Mouse (Mus musculus): ENCODE measurements around the gene Pgpep1. TPM values are rescaled to one million over a fixed set of nuclear protein-coding genes. Genes with fewer than 3 reads are reported as not detected.

Gene Pgpep1
- polyA plus RNA-seq, 1 experiment from 2014 or later: 70.4 TPM

DNA sequence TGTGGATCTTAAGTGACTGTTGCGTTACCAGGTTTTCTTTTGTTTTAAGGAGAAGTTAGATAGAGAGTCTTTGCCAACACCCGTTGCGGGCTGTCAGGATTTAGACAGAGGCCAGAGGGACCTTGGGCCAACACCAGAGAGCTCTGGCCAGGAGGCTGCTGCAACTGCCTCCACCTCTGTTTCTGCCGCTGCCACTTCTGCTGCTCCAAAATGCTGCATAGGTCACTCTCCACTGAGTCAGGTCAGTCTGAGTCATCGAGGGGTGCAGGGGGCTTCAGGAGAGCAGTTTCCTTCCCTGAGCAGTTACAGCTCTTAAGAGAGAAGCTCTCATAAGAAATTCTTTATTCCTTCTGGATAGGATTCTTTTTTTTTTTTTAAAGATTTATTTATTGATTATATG lies 33.1 kb downstream of the Pgpep1 start:
- no peak overlapping the region for H3K4me2 ChIP-seq
- no peaks in the 10 kb centered on the region for H3K36me3 ChIP-seq (replicated peaks)
- peaks cover 23% of the 10 kb centered on the region for H3K4me1 ChIP-seq
- 87% methylated on average over 5 of the region's 5 CpGs for WGBS
- H3K4me3 ChIP-seq (replicated peaks): no peak overlapping the region
- no peak overlapping the region for H3K9ac ChIP-seq
- no peak for ATAC-seq (ENCODE audit: low FRiP score)
- no peak overlapping the region for H3K27ac ChIP-seq
- H3K9me3 ChIP-seq: no peaks in the 10 kb centered on the region
- H3K27me3 ChIP-seq: peaks cover 28% of the 10 kb centered on the region

DNA sequence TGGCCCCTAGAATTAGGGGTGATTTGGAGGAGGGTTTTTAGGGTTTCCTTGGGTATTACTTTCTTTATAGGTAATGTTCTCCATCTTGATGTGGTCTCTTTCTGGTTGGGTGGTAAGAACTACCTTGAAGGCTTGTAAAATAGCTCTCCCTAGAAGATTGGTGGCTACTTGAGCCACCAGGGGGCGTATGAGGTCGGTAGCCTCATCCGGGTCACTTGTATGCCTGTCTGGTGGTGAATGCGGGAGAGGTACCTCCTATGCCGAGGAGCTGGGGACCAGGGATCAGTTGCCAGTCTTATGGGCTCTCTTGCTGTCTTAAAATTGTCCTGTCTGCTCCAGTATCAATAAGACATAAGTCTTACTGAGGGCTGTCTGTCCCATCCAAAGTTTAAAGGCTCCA lies 35.1 kb downstream of the Pgpep1 start:
- no peak overlapping the region for H3K4me2 ChIP-seq
- WGBS: 20% methylated on average over 5 of the region's 5 CpGs
- no peak for ATAC-seq (ENCODE audit: low FRiP score)

DNA sequence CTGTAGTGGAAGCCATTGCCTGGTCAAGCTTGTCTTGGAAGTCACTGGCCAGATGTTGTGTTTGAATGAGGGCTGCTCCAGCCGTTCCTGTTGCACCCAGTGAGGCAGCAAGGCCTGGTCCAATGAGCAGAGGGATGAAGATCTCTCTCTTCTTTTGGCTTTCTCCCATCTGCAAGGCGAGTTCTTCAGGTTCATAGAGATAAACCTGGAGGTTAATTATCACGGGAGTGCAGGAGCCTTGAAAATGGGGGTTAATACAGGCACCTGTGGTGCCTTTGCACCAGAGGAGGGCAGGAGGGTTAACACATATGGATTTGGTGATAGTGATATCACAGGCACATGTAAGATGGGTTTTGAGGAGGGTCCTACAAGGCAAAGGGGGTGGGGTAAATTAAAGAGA lies 38.0 kb downstream of the Pgpep1 start:
- Histone ChIP-seq H3K36me3 (replicated peaks) (no peaks in the 10 kb centered on the region), H3K27me3 (peaks cover 29% of the 10 kb centered on the region), H3K4me2 (no peak overlapping the region), H3K9ac (no peak overlapping the region), H3K4me3 (replicated peaks) (no peak overlapping the region), H3K27ac (no peak overlapping the region), H3K4me1 (peaks cover 14% of the 10 kb centered on the region), H3K9me3 (no peaks in the 10 kb centered on the region)
- ATAC-seq (ENCODE audit: low FRiP score): no peak
- 59% methylated on average over 3 of the region's 3 CpGs for WGBS

More for the DNA sequence above, 35.1 kb downstream of the Pgpep1 start:
- Histone ChIP-seq H3K9ac (no peak overlapping the region), H3K4me1 (peaks cover 11% of the 10 kb centered on the region), H3K36me3 (replicated peaks) (no peaks in the 10 kb centered on the region), H3K27ac (no peak overlapping the region), H3K27me3 (peaks cover 31% of the 10 kb centered on the region), H3K9me3 (no peaks in the 10 kb centered on the region), H3K4me3 (replicated peaks) (no peak overlapping the region)

DNA sequence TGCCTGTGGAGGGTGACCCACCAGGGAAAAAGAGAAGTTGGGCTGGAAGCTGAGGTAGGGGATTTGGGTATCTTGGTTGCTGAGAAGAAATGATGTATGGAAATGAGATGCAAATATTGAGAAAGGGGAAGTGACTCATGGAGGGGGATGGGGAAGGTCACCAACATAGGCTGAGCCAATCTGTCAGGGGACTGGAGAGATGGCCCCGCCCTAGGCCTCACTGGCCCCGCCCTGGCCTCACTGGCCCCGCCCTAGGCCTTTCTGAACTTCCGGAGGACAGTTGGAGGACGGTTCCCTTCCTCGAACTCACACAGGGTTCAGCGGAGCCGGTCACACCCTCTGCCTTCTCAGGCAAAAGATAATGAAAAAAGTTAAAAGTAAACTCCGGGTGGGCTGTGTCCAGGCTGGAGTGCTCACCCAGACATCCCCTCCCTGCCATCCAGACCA lies 41.3 kb downstream of the Pgpep1 start:
- H3K4me2 ChIP-seq: no peak overlapping the region
- peaks cover 14% of the 10 kb centered on the region for H3K4me1 ChIP-seq
- H3K27me3 ChIP-seq: peaks cover 31% of the 10 kb centered on the region
- no peaks in the 10 kb centered on the region for H3K36me3 ChIP-seq (replicated peaks)
- H3K9ac ChIP-seq: no peak overlapping the region; the same call in 1 of the 2 replicates
- H3K9me3 ChIP-seq: no peaks in the 10 kb centered on the region
- no peak overlapping the region for H3K4me3 ChIP-seq (replicated peaks)
- 32% methylated on average over 9 of the region's 9 CpGs for WGBS
- H3K27ac ChIP-seq: no peak overlapping the region
- peak; percentile 40; the same call in 1 of the 2 replicates for ATAC-seq (ENCODE audit: low FRiP score)

DNA sequence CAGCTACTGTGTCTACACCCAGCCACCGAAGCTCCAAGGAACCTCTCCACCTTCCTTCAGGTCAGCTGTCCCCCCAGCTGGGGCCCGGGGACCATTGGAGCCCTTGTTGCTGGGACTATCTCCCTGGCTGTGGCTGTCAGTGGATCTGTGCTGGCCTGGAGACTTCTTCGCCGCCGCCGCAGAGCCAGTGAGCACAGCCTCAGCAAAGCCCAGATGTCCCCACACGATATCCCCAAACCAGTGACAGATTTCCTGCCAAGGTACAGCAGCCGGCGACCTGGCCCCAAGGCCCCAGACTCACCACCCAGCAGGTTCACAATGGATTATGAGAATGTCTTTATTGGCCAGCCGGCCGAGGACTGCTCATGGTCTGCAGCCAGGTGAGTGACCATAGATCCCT lies 42.2 kb downstream of the Pgpep1 start:
- 82% methylated on average over 11 of the region's 11 CpGs for WGBS
- Histone ChIP-seq H3K27ac (no peak overlapping the region), H3K9me3 (no peaks in the 10 kb centered on the region), H3K4me3 (replicated peaks) (no peak overlapping the region), H3K4me1 (peaks cover 14% of the 10 kb centered on the region), H3K4me2 (no peak overlapping the region), H3K36me3 (replicated peaks) (no peaks in the 10 kb centered on the region), H3K9ac (no peak overlapping the region), H3K27me3 (peaks cover 29% of the 10 kb centered on the region)
- ATAC-seq (ENCODE audit: low FRiP score): no peak

DNA sequence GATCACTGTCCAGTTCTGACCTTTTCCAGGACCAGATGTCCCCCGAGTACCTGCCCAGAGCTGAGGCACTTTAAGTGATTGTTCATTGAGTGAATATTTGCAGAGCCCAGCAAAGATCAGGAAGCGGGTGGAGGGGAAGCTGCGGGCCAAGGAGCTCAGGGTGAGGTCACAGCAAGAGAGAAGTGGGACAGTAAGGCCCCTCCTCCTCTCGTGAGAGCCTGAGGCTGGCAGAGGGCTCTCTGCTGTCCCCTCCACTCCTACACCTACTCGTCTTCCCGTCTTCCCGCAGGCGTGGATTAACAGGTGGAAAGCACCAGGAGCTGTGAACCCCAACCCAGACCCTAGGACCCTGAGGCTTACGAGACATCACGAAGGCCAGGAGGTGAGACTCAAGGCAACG lies 43.5 kb downstream of the Pgpep1 start:
- H3K4me1 ChIP-seq: peaks cover 15% of the 10 kb centered on the region
- ATAC-seq (ENCODE audit: low FRiP score): no peak
- WGBS: 64% methylated on average over 11 of the region's 11 CpGs
- H3K9ac ChIP-seq: no peak overlapping the region
- no peak overlapping the region for H3K4me3 ChIP-seq (replicated peaks)
- peaks cover 16% of the 10 kb centered on the region for H3K27me3 ChIP-seq
- no peak overlapping the region for H3K4me2 ChIP-seq
- no peak overlapping the region for H3K27ac ChIP-seq
- H3K9me3 ChIP-seq: no peaks in the 10 kb centered on the region
- no peaks in the 10 kb centered on the region for H3K36me3 ChIP-seq (replicated peaks)

DNA sequence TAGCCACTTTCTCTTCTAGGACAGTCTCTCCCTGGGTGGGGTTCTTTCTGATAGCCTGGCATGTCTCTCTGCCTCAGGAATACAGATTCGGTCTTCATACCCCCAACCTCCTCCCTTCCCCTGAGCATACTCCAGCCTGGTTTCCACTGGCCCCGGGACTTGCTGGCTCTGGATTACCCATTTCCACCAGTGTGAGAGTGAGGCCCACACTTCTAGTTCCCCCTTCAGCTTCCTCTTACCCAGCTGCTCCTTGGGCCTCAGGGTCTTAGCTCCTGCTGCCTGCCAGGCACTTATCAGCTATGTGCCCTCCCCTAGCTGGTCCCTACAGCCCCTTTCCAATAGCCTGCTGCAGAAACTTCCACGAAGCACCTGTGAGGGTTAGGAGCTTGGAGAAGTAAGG lies 44.3 kb downstream of the Pgpep1 start, which contains the start of gene Lrrc25:
Gene Lrrc25, plus strand, starts transcription at position 262 of the 400 bp plus-strand sequence.
- no peak within 1 kb of the TSS for H3K4me2 ChIP-seq
- H3K4me3 ChIP-seq (replicated peaks): no peak within 1 kb of the TSS
- H3K27ac ChIP-seq: no peak within 1 kb of the TSS
- no peak for ATAC-seq (ENCODE audit: low FRiP score)
- peaks cover 23% of the 10 kb centered on the region for H3K4me1 ChIP-seq
- 89% methylated on average over 3 of the region's 3 CpGs for WGBS
- peaks cover 14% of the 10 kb centered on the region for H3K27me3 ChIP-seq
- H3K9ac ChIP-seq: no peak within 1 kb of the TSS
- no peaks in the 10 kb centered on the region for H3K9me3 ChIP-seq
- H3K36me3 ChIP-seq (replicated peaks): no peaks in the 10 kb centered on the region

DNA sequence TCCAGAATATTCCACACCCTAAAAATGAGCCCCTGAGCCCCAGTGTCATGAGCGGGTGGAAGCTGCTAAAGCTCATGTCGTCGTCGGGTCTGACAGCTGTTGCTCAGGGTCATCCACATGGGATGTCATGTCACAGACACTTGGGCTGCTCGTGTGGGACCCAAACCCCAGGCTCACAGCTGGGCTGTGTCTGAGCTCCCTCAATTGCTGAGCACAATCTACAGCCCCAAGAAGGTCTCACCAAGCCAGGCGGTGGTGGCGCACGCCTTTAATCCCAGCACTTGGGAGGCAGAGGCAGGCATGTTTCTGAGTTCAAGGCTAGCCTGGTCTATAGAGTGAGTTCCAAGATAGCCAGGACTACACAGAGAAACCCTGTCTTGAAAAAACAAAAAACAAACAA lies 44.9 kb downstream of the Pgpep1 start:
- peaks cover 9% of the 10 kb centered on the region for H3K27me3 ChIP-seq
- H3K9me3 ChIP-seq: no peaks in the 10 kb centered on the region
- no peak overlapping the region for H3K9ac ChIP-seq
- no peak for ATAC-seq (ENCODE audit: low FRiP score)
- H3K27ac ChIP-seq: no peak overlapping the region
- no peaks in the 10 kb centered on the region for H3K36me3 ChIP-seq (replicated peaks)
- H3K4me3 ChIP-seq (replicated peaks): no peak overlapping the region
- 89% methylated on average over 8 of the region's 8 CpGs for WGBS
- no peak overlapping the region for H3K4me2 ChIP-seq
- peaks cover 28% of the 10 kb centered on the region for H3K4me1 ChIP-seq

DNA sequence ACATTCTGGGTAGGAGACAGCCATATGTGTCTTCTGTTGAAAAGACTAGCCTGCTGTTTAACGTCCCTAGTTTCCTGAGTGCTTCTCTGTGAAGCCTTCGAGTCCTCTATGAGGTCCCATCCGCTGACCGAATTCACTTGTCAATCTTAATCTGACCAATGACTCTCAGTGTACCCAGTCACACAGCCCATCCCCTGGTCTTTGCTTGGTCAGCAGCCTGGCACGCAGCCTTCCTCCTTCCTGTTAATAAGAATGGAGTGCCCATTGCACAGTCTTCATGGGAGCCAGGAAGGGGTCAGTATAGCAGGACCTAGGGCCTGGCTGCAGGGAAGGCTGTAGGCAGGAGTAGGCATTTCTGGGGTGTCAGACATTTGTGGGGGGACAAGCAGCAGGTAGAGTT lies 45.7 kb downstream of the Pgpep1 start:
- Histone ChIP-seq H3K36me3 (replicated peaks) (no peaks in the 10 kb centered on the region), H3K9ac (no peak overlapping the region), H3K4me2 (no peak overlapping the region), H3K4me3 (replicated peaks) (no peak overlapping the region), H3K9me3 (no peaks in the 10 kb centered on the region), H3K4me1 (peaks cover 36% of the 10 kb centered on the region), H3K27ac (no peak overlapping the region), H3K27me3 (peaks cover 8% of the 10 kb centered on the region; the same call in 1 of the 2 replicates)
- WGBS: 77% methylated on average over 5 of the region's 5 CpGs
- ATAC-seq (ENCODE audit: low FRiP score): no peak

DNA sequence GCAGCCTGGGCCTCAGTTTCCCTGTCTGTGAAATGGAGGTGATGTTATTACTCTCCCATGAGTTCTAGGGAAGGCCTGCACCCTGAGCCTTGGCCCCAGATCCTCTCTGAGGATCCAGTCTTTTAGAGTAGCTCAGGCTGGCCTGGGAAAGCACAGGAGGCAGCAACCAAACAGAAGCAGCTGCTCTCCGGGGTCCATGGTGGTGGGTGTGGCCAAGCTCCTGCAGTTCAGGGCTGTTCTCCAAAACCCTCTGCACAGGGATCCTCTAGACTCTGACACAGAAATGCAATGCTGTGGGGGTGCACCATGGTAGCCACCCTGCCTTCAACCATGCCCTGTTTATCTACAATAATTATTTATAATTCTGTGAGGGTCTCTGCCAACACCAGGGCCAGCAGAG lies 46.4 kb downstream of the Pgpep1 start:
- Histone ChIP-seq H3K9ac (no peak overlapping the region), H3K9me3 (no peaks in the 10 kb centered on the region), H3K4me1 (peaks cover 40% of the 10 kb centered on the region), H3K4me3 (replicated peaks) (no peak overlapping the region), H3K27me3 (peaks cover 14% of the 10 kb centered on the region; the same call in 1 of the 2 replicates), H3K27ac (no peak overlapping the region), H3K4me2 (no peak overlapping the region), H3K36me3 (replicated peaks) (no peaks in the 10 kb centered on the region)
- no peak for ATAC-seq (ENCODE audit: low FRiP score)
- WGBS: 26% methylated on average over 1 of the region's 1 CpGs

DNA sequence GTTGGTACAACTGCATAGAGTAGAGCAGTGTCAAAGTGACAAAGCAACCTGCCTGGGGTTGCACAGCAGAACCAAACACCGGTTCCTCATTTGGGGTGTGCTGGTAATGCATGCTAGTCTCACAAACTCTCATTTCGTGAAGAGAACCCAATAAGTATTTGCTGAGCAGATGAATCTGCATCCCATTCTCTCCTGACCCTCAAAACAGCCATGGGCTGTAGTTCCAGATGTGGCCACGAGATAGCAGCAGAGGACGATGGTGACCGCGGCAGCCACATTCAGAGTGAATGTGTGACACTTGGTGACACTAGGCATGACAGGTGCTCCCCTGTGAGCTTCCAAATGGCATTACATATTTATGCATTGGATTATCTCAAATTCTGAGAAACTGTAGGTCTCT lies 48.3 kb downstream of the Pgpep1 start:
- WGBS: 1% methylated on average over 6 of the region's 6 CpGs
- H3K9me3 ChIP-seq: no peaks in the 10 kb centered on the region
- H3K36me3 ChIP-seq (replicated peaks): no peaks in the 10 kb centered on the region
- peak overlapping the region; percentile 92 for H3K4me2 ChIP-seq
- H3K27ac ChIP-seq: peak overlapping the region; percentile 47; the same call in 1 of the 2 replicates
- peaks cover 19% of the 10 kb centered on the region; the same call in 1 of the 2 replicates for H3K27me3 ChIP-seq
- H3K9ac ChIP-seq: peak overlapping the region; percentile 58
- ATAC-seq (ENCODE audit: low FRiP score): 0 out of 2 replicates have a peak, but pooled peaks have one; percentile 2
- H3K4me3 ChIP-seq (replicated peaks): peak overlapping the region; percentile 44
- peaks cover 46% of the 10 kb centered on the region for H3K4me1 ChIP-seq

DNA sequence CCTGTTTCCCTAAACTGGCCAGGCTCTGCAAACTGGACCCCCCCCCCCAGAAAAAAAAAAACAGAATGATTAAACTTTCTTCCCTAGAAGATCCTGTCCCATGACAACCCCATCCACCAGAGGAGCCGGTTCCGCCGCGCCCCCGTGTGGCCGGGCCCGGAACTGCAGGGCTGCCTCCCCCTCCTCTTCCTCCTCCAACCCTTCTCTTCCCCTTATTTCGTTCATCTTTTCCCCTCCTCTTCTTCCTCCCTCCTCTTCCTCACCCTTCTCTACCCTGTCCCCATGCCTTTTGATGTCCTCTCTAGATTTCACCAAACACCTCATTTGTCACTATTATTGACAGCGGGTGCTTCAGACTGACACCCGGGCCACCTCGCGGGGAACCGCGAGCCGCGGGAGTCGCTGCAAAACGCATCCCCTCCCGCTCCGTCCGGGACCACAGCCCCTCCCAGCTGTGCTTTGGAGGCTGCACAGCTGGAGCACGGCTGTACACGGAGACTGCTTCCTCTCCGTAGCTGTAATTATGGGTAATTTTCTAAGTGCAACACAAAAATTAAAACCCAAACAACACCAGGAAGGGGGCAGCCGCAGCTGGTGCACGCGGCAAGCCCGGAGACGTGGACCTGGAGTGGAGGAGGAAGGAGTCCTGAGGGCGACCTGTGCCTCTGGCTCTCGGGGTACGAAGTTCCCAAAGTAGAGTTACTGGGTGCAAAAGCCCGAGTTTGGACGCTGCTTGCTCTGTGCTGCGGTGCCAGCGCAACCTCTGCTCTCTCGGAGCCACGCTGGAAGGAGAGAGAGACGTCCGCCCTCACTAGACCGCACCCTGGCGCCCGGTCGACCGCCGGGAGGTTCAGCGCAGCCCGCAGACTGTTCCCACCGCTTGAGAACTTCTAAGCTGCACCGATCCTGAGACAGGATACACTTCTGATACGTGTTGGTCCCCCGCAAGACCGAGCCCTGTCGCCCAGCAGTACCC lies 49.1 kb downstream of the Pgpep1 start:
- H3K4me1 ChIP-seq: peaks cover 54% of the 10 kb centered on the region
- peak overlapping the region; percentile 92 for H3K4me2 ChIP-seq
- 0 out of 2 replicates have a peak, but pooled peaks have one; percentile 2 for ATAC-seq (ENCODE audit: low FRiP score)

More for the DNA sequence above, 49.1 kb downstream of the Pgpep1 start:
- Histone ChIP-seq H3K27ac (peak overlapping the region; percentile 90), H3K9ac (peak overlapping the region; percentile 58), H3K27me3 (peaks cover 19% of the 10 kb centered on the region; the same call in 1 of the 2 replicates), H3K36me3 (replicated peaks) (no peaks in the 10 kb centered on the region), H3K9me3 (no peaks in the 10 kb centered on the region), H3K4me3 (replicated peaks) (peak overlapping the region; percentile 44)
- WGBS: under 1% methylated on average over 54 of the region's 54 CpGs
